Mouse (Mus musculus): ENCODE results near the gene Atf5. TPM values are rescaled to one million over a fixed set of nuclear protein-coding genes. Genes with fewer than 3 reads are reported as not detected.

Atf5 gene
- polyA plus RNA-seq, 1 experiment from 2014 or later = 2.5 TPM

- H3K9me3 ChIP-seq (ENCODE audit: control insufficient read depth, low read length) = no peaks in the 10 kb centered on the region
- H3K4me2 ChIP-seq (replicated peaks) = no peak overlapping the region
- no peak for ATAC-seq (ENCODE audit: low FRiP score)
- no peak overlapping the region for H3K27ac ChIP-seq
- H3K27me3 ChIP-seq (ENCODE audit: control insufficient read depth, insufficient read depth, low read length) = peaks cover 22% of the 10 kb centered on the region
- peaks cover 71% of the 10 kb centered on the region for H3K36me3 ChIP-seq (replicated peaks; ENCODE audit: control insufficient read depth, insufficient read depth)
- no peak for DNase-seq (ENCODE audit: low spot score)
- 93% methylated on average over 8 of the region's 8 CpGs for WGBS
- no peak overlapping the region for H3K9ac ChIP-seq
- H3K4me1 ChIP-seq (replicated peaks; ENCODE audit: control insufficient read depth, insufficient read depth, low read length) = peaks cover 10% of the 10 kb centered on the region
- H3K4me3 ChIP-seq (replicated peaks; ENCODE audit: low read length) = no peak overlapping the region
These were observed 25.5 kb upstream of the Atf5 start for GRCm38 (mm10) chr7:44841825-44842463.

GRCm38 (mm10) chr7:44840426-44840825 lies 24.0 kb upstream of the Atf5 start:
- peaks cover 10% of the 10 kb centered on the region for H3K4me1 ChIP-seq (replicated peaks; ENCODE audit: control insufficient read depth, insufficient read depth, low read length)
- no peak for DNase-seq (ENCODE audit: low spot score)
- no peak for ATAC-seq (ENCODE audit: low FRiP score)
- H3K36me3 ChIP-seq (replicated peaks; ENCODE audit: control insufficient read depth, insufficient read depth) = peaks cover 56% of the 10 kb centered on the region
- H3K9ac ChIP-seq = no peak overlapping the region
- peaks cover 22% of the 10 kb centered on the region for H3K27me3 ChIP-seq (ENCODE audit: control insufficient read depth, insufficient read depth, low read length)
- H3K4me2 ChIP-seq (replicated peaks) = no peak overlapping the region
- no peaks in the 10 kb centered on the region for H3K9me3 ChIP-seq (ENCODE audit: control insufficient read depth, low read length)
- peak overlapping the region; percentile 22; the same call in 1 of the 2 replicates for H3K4me3 ChIP-seq (replicated peaks; ENCODE audit: low read length)
- H3K27ac ChIP-seq = no peak overlapping the region
- WGBS = 50% methylated on average over 14 of the region's 14 CpGs

- 3% methylated on average over 58 of the region's 58 CpGs for WGBS
- Histone ChIP-seq H3K4me3 (replicated peaks; ENCODE audit: low read length) (peak overlapping the region; percentile 22), H3K9me3 (ENCODE audit: control insufficient read depth, low read length) (no peaks in the 10 kb centered on the region), H3K27ac (no peak overlapping the region), H3K36me3 (replicated peaks; ENCODE audit: control insufficient read depth, insufficient read depth) (peaks cover 48% of the 10 kb centered on the region), H3K4me2 (replicated peaks) (peak overlapping the region; percentile 50), H3K4me1 (replicated peaks; ENCODE audit: control insufficient read depth, insufficient read depth, low read length) (peaks cover 10% of the 10 kb centered on the region), H3K9ac (peak overlapping the region; percentile 48), H3K27me3 (ENCODE audit: control insufficient read depth, insufficient read depth, low read length) (peaks cover 22% of the 10 kb centered on the region)
- DNase-seq (ENCODE audit: low spot score) = peak; percentile 61
- peak; percentile 49 for ATAC-seq (ENCODE audit: low FRiP score)
These were observed 23.2 kb upstream of the Atf5 start for GRCm38 (mm10) chr7:44839491-44840191.

GRCm38 (mm10) chr7:44839171-44839490 lies 22.7 kb upstream of the Atf5 start:
- H3K36me3 ChIP-seq (replicated peaks; ENCODE audit: control insufficient read depth, insufficient read depth) = peaks cover 43% of the 10 kb centered on the region
- no peak overlapping the region for H3K27ac ChIP-seq
- H3K9me3 ChIP-seq (ENCODE audit: control insufficient read depth, low read length) = no peaks in the 10 kb centered on the region
- no peak for DNase-seq (ENCODE audit: low spot score)
- 31% methylated on average over 11 of the region's 11 CpGs for WGBS
- H3K27me3 ChIP-seq (ENCODE audit: control insufficient read depth, insufficient read depth, low read length) = peaks cover 22% of the 10 kb centered on the region
- peak overlapping the region; percentile 22 for H3K4me3 ChIP-seq (replicated peaks; ENCODE audit: low read length)
- ATAC-seq (ENCODE audit: low FRiP score) = no peak
- peak overlapping the region; percentile 50 for H3K4me2 ChIP-seq (replicated peaks)
- H3K9ac ChIP-seq = peak overlapping the region; percentile 48
- H3K4me1 ChIP-seq (replicated peaks; ENCODE audit: control insufficient read depth, insufficient read depth, low read length) = peaks cover 10% of the 10 kb centered on the region

- 83% methylated on average over 6 of the region's 6 CpGs for WGBS
- Histone ChIP-seq H3K27ac (no peak overlapping the region), H3K4me1 (replicated peaks; ENCODE audit: control insufficient read depth, insufficient read depth, low read length) (peaks cover 10% of the 10 kb centered on the region), H3K4me2 (replicated peaks) (no peak overlapping the region), H3K9me3 (ENCODE audit: control insufficient read depth, low read length) (no peaks in the 10 kb centered on the region), H3K27me3 (ENCODE audit: control insufficient read depth, insufficient read depth, low read length) (peaks cover 22% of the 10 kb centered on the region), H3K9ac (no peak overlapping the region), H3K36me3 (replicated peaks; ENCODE audit: control insufficient read depth, insufficient read depth) (peaks cover 33% of the 10 kb centered on the region), H3K4me3 (replicated peaks; ENCODE audit: low read length) (no peak overlapping the region)
- DNase-seq (ENCODE audit: low spot score) (no peak), ATAC-seq (ENCODE audit: low FRiP score) (no peak)
These were observed 21.6 kb upstream of the Atf5 start for GRCm38 (mm10) chr7:44838073-44838472.

GRCm38 (mm10) chr7:44836423-44837053 lies 20.1 kb upstream of the Atf5 start:
- WGBS = 88% methylated on average over 9 of the region's 9 CpGs
- H3K4me3 ChIP-seq (replicated peaks; ENCODE audit: low read length) = no peak overlapping the region
- peaks cover 10% of the 10 kb centered on the region for H3K4me1 ChIP-seq (replicated peaks; ENCODE audit: control insufficient read depth, insufficient read depth, low read length)
- H3K27ac ChIP-seq = no peak overlapping the region
- DNase-seq (ENCODE audit: low spot score) (no peak), ATAC-seq (ENCODE audit: low FRiP score) (no peak)
- H3K36me3 ChIP-seq (replicated peaks; ENCODE audit: control insufficient read depth, insufficient read depth) = peaks cover 31% of the 10 kb centered on the region
- no peak overlapping the region for H3K9ac ChIP-seq
- no peaks in the 10 kb centered on the region for H3K9me3 ChIP-seq (ENCODE audit: control insufficient read depth, low read length)
- peaks cover 18% of the 10 kb centered on the region for H3K27me3 ChIP-seq (ENCODE audit: control insufficient read depth, insufficient read depth, low read length)
- H3K4me2 ChIP-seq (replicated peaks) = no peak overlapping the region

GRCm38 (mm10) chr7:44836016-44836404 lies 19.6 kb upstream of the Atf5 start:
- Histone ChIP-seq H3K27ac (no peak overlapping the region), H3K4me1 (replicated peaks; ENCODE audit: control insufficient read depth, insufficient read depth, low read length) (peaks cover 10% of the 10 kb centered on the region), H3K9ac (no peak overlapping the region), H3K4me3 (replicated peaks; ENCODE audit: low read length) (no peak overlapping the region), H3K36me3 (replicated peaks; ENCODE audit: control insufficient read depth, insufficient read depth) (peaks cover 31% of the 10 kb centered on the region), H3K9me3 (ENCODE audit: control insufficient read depth, low read length) (no peaks in the 10 kb centered on the region), H3K27me3 (ENCODE audit: control insufficient read depth, insufficient read depth, low read length) (peaks cover 13% of the 10 kb centered on the region), H3K4me2 (replicated peaks) (no peak overlapping the region)
- DNase-seq (ENCODE audit: low spot score) (no peak), ATAC-seq (ENCODE audit: low FRiP score) (no peak)
- 60% methylated on average over 3 of the region's 3 CpGs for WGBS

GRCm38 (mm10) chr7:44835373-44836015 lies 19.0 kb upstream of the Atf5 start:
- DNase-seq (ENCODE audit: low spot score) (no peak), ATAC-seq (ENCODE audit: low FRiP score) (no peak)
- no peak overlapping the region for H3K4me2 ChIP-seq (replicated peaks)
- H3K27ac ChIP-seq = no peak overlapping the region
- peaks cover 10% of the 10 kb centered on the region for H3K4me1 ChIP-seq (replicated peaks; ENCODE audit: control insufficient read depth, insufficient read depth, low read length)
- no peaks in the 10 kb centered on the region for H3K9me3 ChIP-seq (ENCODE audit: control insufficient read depth, low read length)
- H3K36me3 ChIP-seq (replicated peaks; ENCODE audit: control insufficient read depth, insufficient read depth) = peaks cover 31% of the 10 kb centered on the region
- H3K27me3 ChIP-seq (ENCODE audit: control insufficient read depth, insufficient read depth, low read length) = peaks cover 7% of the 10 kb centered on the region
- WGBS = 80% methylated on average over 1 of the region's 1 CpGs
- H3K9ac ChIP-seq = no peak overlapping the region
- no peak overlapping the region for H3K4me3 ChIP-seq (replicated peaks; ENCODE audit: low read length)

GRCm38 (mm10) chr7:44832763-44833162 lies 16.3 kb upstream of the Atf5 start:
- no peak overlapping the region for H3K4me2 ChIP-seq (replicated peaks)
- no peaks in the 10 kb centered on the region for H3K4me1 ChIP-seq (replicated peaks; ENCODE audit: control insufficient read depth, insufficient read depth, low read length)
- H3K36me3 ChIP-seq (replicated peaks; ENCODE audit: control insufficient read depth, insufficient read depth) = peaks cover 46% of the 10 kb centered on the region
- H3K9ac ChIP-seq = no peak overlapping the region
- 87% methylated on average over 4 of the region's 4 CpGs for WGBS
- DNase-seq (ENCODE audit: low spot score) = no peak
- no peak for ATAC-seq (ENCODE audit: low FRiP score)
- no peak overlapping the region for H3K27ac ChIP-seq
- no peaks in the 10 kb centered on the region for H3K9me3 ChIP-seq (ENCODE audit: control insufficient read depth, low read length)
- H3K4me3 ChIP-seq (replicated peaks; ENCODE audit: low read length) = no peak overlapping the region
- no peaks in the 10 kb centered on the region for H3K27me3 ChIP-seq (ENCODE audit: control insufficient read depth, insufficient read depth, low read length)
